Mouse (Mus musculus): ENCODE data around the gene Xiap.

GRCm38 (mm10) chrX:42019441-42019840, 40.0 kb upstream of the Xiap start:
- TF ChIP-seq CTCF (IDR thresholded peaks at IDR 0.05; ENCODE audit: low read depth, low read length) = no peak
- no peak for TF ChIP-seq GATA1 (IDR thresholded peaks at IDR 0.05; ENCODE audit: borderline replicate concordance, low read length)
- TF ChIP-seq TAL1 (conservative IDR thresholded peaks at IDR 0.05; ENCODE audit: low read depth, low read length) = peak; percentile 45
- no peak for TF ChIP-seq POLR2AphosphoS5 (IDR thresholded peaks at IDR 0.05; ENCODE audit: insufficient replicate concordance, low read depth, low read length)

Measured in G1E (cell line).